Mouse (Mus musculus) CH12.LX (cell line): ENCODE measurements around the gene G430095P16Rik. TPM values are rescaled to one million over a fixed set of nuclear protein-coding genes. Genes with fewer than 3 reads are reported as not detected.

Experiments
- DNase-seq: peaks from one replicate; pipeline ENCODE4 v3.0.0-alpha.2; 2013; ENCODE audit errors: extremely low read depth
- H3K27ac ChIP-seq: 2 replicates; pipeline ENCODE4 v1.5.1; 2012; ENCODE audit warnings: low read depth, mild to moderate bottlenecking, control low read depth, moderate library complexity; ENCODE audit not compliant: insufficient read depth
- H3K27me3 ChIP-seq: replicated peaks from 2 replicates; pipeline ENCODE3; 2012; ENCODE audit warnings: inconsistent platforms
- H3K36me3 ChIP-seq, 2 experiments: replicated peaks in 1 of 2; 2 replicates each; pipeline versions ENCODE3 to v1.6.1; 2012; ENCODE audit warnings: inconsistent platforms in 1 of 2, low read length in 1 of 2, mild to moderate bottlenecking in 1 of 2, mixed read lengths in 1 of 2, moderate library complexity in 1 of 2; ENCODE audit not compliant: control insufficient read depth in 1 of 2, insufficient read depth in 1 of 2
- H3K4me1 ChIP-seq, 2 experiments: 2 replicates each; pipeline ENCODE4 v1.6.1; 2012; ENCODE audit warnings: inconsistent platforms in 1 of 2, moderate library complexity in 1 of 2; ENCODE audit not compliant: insufficient read depth in 2 of 2, control insufficient read depth in 1 of 2
- H3K4me2 ChIP-seq: 2 replicates; pipeline ENCODE4 v1.6.1; 2012; ENCODE audit warnings: low read depth, mild to moderate bottlenecking, control low read depth; ENCODE audit not compliant: poor library complexity, insufficient read depth, severe bottlenecking
- H3K4me3 ChIP-seq, 3 experiments: fragments of 150-350 bp in 1 of 3; sonication (generic) in 1 of 3; replicated peaks in 1 of 3; 2 replicates each; pipeline versions ENCODE3 to v1.5.1; 2011 to 2012; ENCODE audit warnings: low read depth in 2 of 3, low read length in 2 of 3, mild to moderate bottlenecking in 2 of 3, moderate library complexity in 2 of 3, control low read depth in 1 of 3, improper control_type of control experiment in 1 of 3, inconsistent platforms in 1 of 3, mixed read lengths in 1 of 3; ENCODE audit not compliant: poor library complexity in 1 of 3
- H3K79me2 ChIP-seq: replicated peaks from 2 replicates; pipeline ENCODE4 v1.6.1; 2012; ENCODE audit warnings: mild to moderate bottlenecking, moderate library complexity; ENCODE audit not compliant: control insufficient read depth, poor library complexity, insufficient read depth, severe bottlenecking; ENCODE audit errors: extremely low read depth
- H3K9ac ChIP-seq: 2 replicates; pipeline ENCODE4 v1.6.1; 2012; ENCODE audit warnings: low read depth, mild to moderate bottlenecking, control low read depth, moderate library complexity; ENCODE audit not compliant: insufficient read depth
- H3K9me3 ChIP-seq: replicated peaks from 2 replicates; pipeline ENCODE3; 2012; ENCODE audit warnings: low read length, inconsistent platforms, mixed read lengths
- BHLHE40 ChIP-seq: IDR thresholded peaks from 2 replicates; pipeline ENCODE4 v1.6.1; 2011; ENCODE audit warnings: mild to moderate bottlenecking, low read depth, low read length, improper control_type of control experiment
- CHD1 ChIP-seq: IDR thresholded peaks from 2 replicates; pipeline ENCODE4 v1.6.1; 2012; ENCODE audit warnings: low read depth, low read length, improper control_type of control experiment, inconsistent platforms
- CHD2 ChIP-seq: IDR thresholded peaks from 2 replicates; pipeline ENCODE4 v1.6.1; 2011; ENCODE audit warnings: low read length, improper control_type of control experiment
- CTCF ChIP-seq, 2 experiments: IDR thresholded peaks in 1 of 2; conservative IDR thresholded peaks in 1 of 2; 2 replicates each; pipeline ENCODE4 v1.5.1; 2011 to 2012; ENCODE audit warnings: low read depth in 2 of 2, low read length in 2 of 2, improper control_type of control experiment in 1 of 2, inconsistent platforms in 1 of 2, mild to moderate bottlenecking in 1 of 2, moderate library complexity in 1 of 2
- E2F4 ChIP-seq: IDR thresholded peaks from 2 replicates; pipeline ENCODE4 v1.6.1; 2011; ENCODE audit warnings: low read depth, low read length, improper control_type of control experiment; ENCODE audit not compliant: insufficient replicate concordance
- ELF1 ChIP-seq: IDR thresholded peaks from 2 replicates; pipeline ENCODE4 v1.6.1; 2014; ENCODE audit warnings: low read depth, mild to moderate bottlenecking, inconsistent platforms, low read length, improper control_type of control experiment
- ETS1 ChIP-seq: conservative IDR thresholded peaks from 2 replicates; pipeline ENCODE4 v1.6.1; 2012; ENCODE audit warnings: low read depth, mild to moderate bottlenecking, inconsistent platforms, low read length, improper control_type of control experiment, moderate library complexity
- HCFC1 ChIP-seq: IDR thresholded peaks from 2 replicates; pipeline ENCODE4 v1.6.1; 2012; ENCODE audit warnings: low read depth, mild to moderate bottlenecking, inconsistent platforms, low read length, improper control_type of control experiment
- IRF4 ChIP-seq: IDR thresholded peaks from 2 replicates; pipeline ENCODE4 v1.6.1; 2014; ENCODE audit warnings: low read depth, mild to moderate bottlenecking, inconsistent platforms, low read length, improper control_type of control experiment
- JUN ChIP-seq: IDR thresholded peaks from 2 replicates; pipeline ENCODE4 v1.6.1; 2011; ENCODE audit warnings: low read depth, mild to moderate bottlenecking, low read length, improper control_type of control experiment, moderate library complexity; ENCODE audit not compliant: insufficient read depth
- JUND ChIP-seq: conservative IDR thresholded peaks from 2 replicates; pipeline ENCODE4 v1.6.1; 2011; ENCODE audit warnings: low read depth, low read length, improper control_type of control experiment
- KAT2A ChIP-seq: IDR thresholded peaks from 2 replicates; pipeline ENCODE4 v1.6.1; 2012; ENCODE audit warnings: low read length, improper control_type of control experiment, inconsistent platforms; ENCODE audit not compliant: insufficient replicate concordance
- MAFK ChIP-seq: IDR thresholded peaks from 2 replicates; pipeline ENCODE4 v1.6.1; 2011; ENCODE audit warnings: low read length, improper control_type of control experiment; ENCODE audit not compliant: insufficient replicate concordance
- MAX ChIP-seq: IDR thresholded peaks from 2 replicates; pipeline ENCODE4 v1.6.1; 2011; ENCODE audit warnings: low read length, improper control_type of control experiment
- MEF2A ChIP-seq: IDR thresholded peaks from 2 replicates; pipeline ENCODE4 v1.6.1; 2014; ENCODE audit warnings: low read depth, mild to moderate bottlenecking, inconsistent platforms, low read length, improper control_type of control experiment, borderline replicate concordance
- MXI1 ChIP-seq: IDR thresholded peaks from 2 replicates; pipeline ENCODE4 v1.6.1; 2011; ENCODE audit warnings: mild to moderate bottlenecking, low read depth, low read length, improper control_type of control experiment
- MYC ChIP-seq: IDR thresholded peaks from 2 replicates; pipeline ENCODE4 v1.6.1; 2011; ENCODE audit warnings: low read depth, mild to moderate bottlenecking, improper control_type of control experiment, low read length
- NELFE ChIP-seq: IDR thresholded peaks from 2 replicates; pipeline ENCODE4 v1.6.1; 2011; ENCODE audit warnings: low read depth, low read length, improper control_type of control experiment
- NRF1 ChIP-seq: IDR thresholded peaks from 2 replicates; pipeline ENCODE4 v1.6.1; 2014; ENCODE audit warnings: low read depth, mild to moderate bottlenecking, inconsistent platforms, low read length, improper control_type of control experiment, moderate library complexity
- POLR2A ChIP-seq: IDR thresholded peaks from 2 replicates; pipeline ENCODE4 v1.6.1; 2011; ENCODE audit warnings: low read depth, mild to moderate bottlenecking, improper control_type of control experiment, low read length
- POLR2AphosphoS2 ChIP-seq: IDR thresholded peaks from 2 replicates; pipeline ENCODE4 v1.6.1; 2011; ENCODE audit warnings: low read depth, low read length, improper control_type of control experiment
- SIN3A ChIP-seq: IDR thresholded peaks from 2 replicates; pipeline ENCODE4 v1.6.1; 2012; ENCODE audit warnings: low read length, improper control_type of control experiment, inconsistent platforms
- USF2 ChIP-seq: conservative IDR thresholded peaks from 2 replicates; pipeline ENCODE4 v1.6.1; 2011; ENCODE audit warnings: low read depth, low read length, improper control_type of control experiment
- ZC3H11A ChIP-seq: IDR thresholded peaks from 2 replicates; pipeline ENCODE4 v1.6.1; 2012; ENCODE audit warnings: low read depth, mild to moderate bottlenecking, inconsistent platforms, low read length, improper control_type of control experiment
- ZKSCAN1 ChIP-seq: IDR thresholded peaks from 2 replicates; pipeline ENCODE4 v1.6.1; 2012; ENCODE audit warnings: low read depth, inconsistent platforms, low read length, improper control_type of control experiment, borderline replicate concordance
- ZMIZ1 ChIP-seq: IDR thresholded peaks from 2 replicates; pipeline ENCODE4 v1.6.1; 2012; ENCODE audit warnings: low read depth, mild to moderate bottlenecking, inconsistent platforms, low read length, improper control_type of control experiment
- ZNF384 ChIP-seq: IDR thresholded peaks from 2 replicates; pipeline ENCODE4 v1.6.1; 2012; ENCODE audit warnings: low read depth, low read length, improper control_type of control experiment, inconsistent platforms
- dilution Hi-C: fragments of 300-500 bp; cut with MboI; formaldehyde crosslinking; loops from 2 replicates; pipeline ENCODE4 v1.14.3; 2020; ENCODE audit warnings: low sequenced_read_pairs; ENCODE audit not compliant: extremely low pct_unique_long_range_greater_than_20kb, extremely low pct_ligation_motif_present
- in situ Hi-C: fragments of 300-500 bp; cut with MboI; formaldehyde crosslinking; loops from 3 replicates; pipeline ENCODE4 v1.14.3; 2019; ENCODE audit warnings: low sequenced_read_pairs, low pct_ligation_motif_present, low pct_unique_long_range_greater_than_20kb, mixed read lengths
- polyA plus RNA-seq: library from polyadenylated mRNA; unstranded; fragments of >175 nt; gene quantifications from 2 replicates; pipeline ENCODE4 v1.2.1, GENCODE M21; 2012; ENCODE audit warnings: low read depth; ENCODE audit not compliant: insufficient read length
- total RNA-seq, 2 experiments: library from RNA; depleted of rRNA; stranded (reverse); fragments of 300-350 nt in 1 of 2; fragments of >200 nt in 1 of 2; gene quantifications; 2 replicates each; pipeline ENCODE4 v1.2.3; 2012 to 2014

Gene G430095P16Rik
- total and polyA plus RNA-seq, 3 experiments: 0.17 TPM; not detected in 2

DNA sequence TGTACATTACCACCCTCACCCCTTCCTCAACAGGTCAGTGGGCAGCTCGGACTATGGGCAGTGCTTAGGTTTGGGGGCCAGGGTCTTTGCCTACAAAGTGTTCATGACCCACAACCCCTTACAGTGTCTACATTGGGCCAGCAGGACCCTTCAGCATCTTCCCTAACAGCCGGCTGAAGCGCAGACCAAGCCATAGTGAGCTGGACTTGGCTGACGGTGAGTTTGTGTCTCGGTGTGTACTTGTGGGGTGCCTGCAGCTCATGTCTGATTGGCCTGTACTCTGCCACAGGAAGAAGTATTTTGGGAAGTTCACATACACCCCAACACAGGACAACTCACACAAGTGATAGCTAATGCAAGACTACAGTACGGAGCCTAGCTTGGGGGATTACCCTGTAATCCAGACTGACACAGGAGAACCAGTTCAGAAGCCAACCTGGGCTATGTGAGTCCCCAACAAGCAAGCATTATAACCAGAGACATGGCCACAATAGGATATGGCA lies 19.8 kb upstream of the G430095P16Rik start:
- in situ Hi-C loops: no loop called here
- Histone ChIP-seq H3K4me3 (peak overlapping the region; percentile 53 to 79 (median 79)), H3K27me3 (no peaks in the 10 kb centered on the region), H3K36me3 (peaks cover 25 to 50% of the 10 kb centered on the region in 2 experiments), H3K79me2 (peaks cover 18% of the 10 kb centered on the region), H3K9me3 (peaks cover 2% of the 10 kb centered on the region), H3K27ac (peak overlapping the region; percentile 99), H3K4me1 (peaks cover 14 to 75% of the 10 kb centered on the region in 2 experiments), H3K9ac (peak overlapping the region; percentile 81; the same call in 1 of the 2 replicates), H3K4me2 (peak overlapping the region; percentile 57)
- TF ChIP-seq CHD2 (no peak), ETS1 (no peak), ELF1 (no peak), IRF4 (no peak), MAX (no peak), BHLHE40 (no peak), HCFC1 (no peak), MYC (no peak), CTCF (conservative IDR thresholded peaks at IDR 0.05 in 1 of 2, IDR thresholded peaks at IDR 0.05 in 1 of 2; ENCODE audit: low read depth in 2 of 2, low read length in 2 of 2) (no peak), MXI1 (no peak), KAT2A (no peak), JUND (no peak), POLR2A (no peak), USF2 (no peak), SIN3A (no peak), JUN (no peak), ZKSCAN1 (no peak), NRF1 (no peak), ZC3H11A (no peak), ZNF384 (no peak)
- no peak for DNase-seq
- dilution Hi-C loops: no loop called here

DNA sequence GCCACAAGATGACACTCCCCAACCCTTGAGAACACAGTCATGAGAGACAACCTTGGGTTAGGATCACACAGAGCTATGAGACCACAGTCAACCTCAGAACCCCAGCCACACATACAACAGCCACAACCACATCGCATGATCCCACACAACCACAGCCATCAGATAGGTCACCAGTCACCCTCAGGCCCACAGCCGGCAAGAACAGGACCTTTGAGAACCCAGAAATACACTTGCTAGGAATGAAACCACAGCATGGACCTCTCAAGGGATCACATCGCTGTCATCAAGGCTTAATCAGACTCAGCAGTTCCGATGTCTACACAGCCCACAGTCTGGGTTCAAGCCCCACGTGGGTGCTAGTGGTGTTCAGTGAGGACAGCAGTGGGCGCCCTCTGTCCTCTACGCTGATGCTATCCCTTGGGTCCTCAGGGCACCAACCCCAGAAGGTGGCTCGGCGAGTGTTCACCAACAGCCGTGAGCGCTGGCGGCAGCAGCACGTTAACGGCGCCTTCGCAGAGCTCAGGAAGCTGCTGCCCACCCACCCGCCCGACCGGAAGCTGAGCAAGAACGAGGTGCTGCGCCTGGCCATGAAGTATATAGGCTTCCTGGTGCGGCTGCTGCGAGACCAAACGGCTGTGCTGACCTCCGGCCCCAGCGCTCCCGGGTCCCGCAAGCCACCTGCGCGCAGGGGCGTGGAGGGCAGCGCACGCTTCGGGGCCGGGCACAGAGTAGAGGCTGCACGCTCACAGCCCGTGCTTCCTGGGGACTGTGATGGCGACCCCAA lies 19.1 kb upstream of the G430095P16Rik start:
- peak overlapping the region; percentile 99 for H3K27ac ChIP-seq
- H3K36me3 ChIP-seq: peaks cover 19 to 43% of the 10 kb centered on the region in 2 experiments
- H3K4me3 ChIP-seq: peak overlapping the region; percentile 53 to 79 (median 79)
- peaks cover 2% of the 10 kb centered on the region for H3K9me3 ChIP-seq
- H3K27me3 ChIP-seq: no peaks in the 10 kb centered on the region
- dilution Hi-C loops (no loop called here), in situ Hi-C loops (no loop called here)
- DNase-seq: no peak
- peak overlapping the region; percentile 57 for H3K4me2 ChIP-seq
- H3K4me1 ChIP-seq: peaks cover 14 to 73% of the 10 kb centered on the region in 2 experiments
- peaks cover 18% of the 10 kb centered on the region for H3K79me2 ChIP-seq
- TF ChIP-seq SIN3A (peak; percentile 48), ZMIZ1 (peak; percentile 19; the same call in 1 of the 2 replicates), E2F4 (no peak), CHD1 (0 out of 2 replicates have a peak, but pooled peaks have one; percentile 41), JUND (no peak), ELF1 (0 out of 2 replicates have a peak, but pooled peaks have one; percentile 28), ZC3H11A (no peak), JUN (no peak), ETS1 (no peak), MAFK (no peak), IRF4 (no peak), POLR2A (no peak; the same call in 1 of the 2 replicates), MYC (0 out of 2 replicates have a peak, but pooled peaks have one; percentile 44), NELFE (no peak), CTCF (conservative IDR thresholded peaks at IDR 0.05 in 1 of 2, IDR thresholded peaks at IDR 0.05 in 1 of 2; ENCODE audit: low read depth in 2 of 2, low read length in 2 of 2) (peak in 1 of 2 experiments; percentile 39; a peak in 1 of 4 replicates), POLR2AphosphoS2 (peak; percentile 62; the same call in 1 of the 2 replicates), MXI1 (peak; percentile 82; the same call in 1 of the 2 replicates), USF2 (no peak), BHLHE40 (peak; percentile 59), MEF2A (0 out of 2 replicates have a peak, but pooled peaks have one; percentile 4)
- H3K9ac ChIP-seq: peak overlapping the region; percentile 81; the same call in 1 of the 2 replicates
